Mouse (Mus musculus): ENCODE data around the gene Tfec. TPM values are rescaled to one million over a fixed set of nuclear protein-coding genes. Genes with fewer than 3 reads are reported as not detected.

Tfec gene
- 0.59 and 0.61 TPM in 2 replicates for polyA plus RNA-seq (2016; fragmentation: Nextera tagmentation; extraction: Ambion mirVana)

- no peak for ATAC-seq (ENCODE audit: insufficient number of reproducible peaks, insufficient read depth, low FRiP score, low TSS enrichment, low read depth)
- H3K27ac ChIP-seq, result no peak within 1 kb of the TSS
- no peaks in the 10 kb centered on the region for H3K9me3 ChIP-seq
- H3K4me2 ChIP-seq, result no peak within 1 kb of the TSS
- H3K4me3 ChIP-seq (replicated peaks), result no peak within 1 kb of the TSS
- H3K9ac ChIP-seq (replicated peaks), result no peak within 1 kb of the TSS
- no peaks in the 10 kb centered on the region for H3K27me3 ChIP-seq
- 73% methylated on average over 7 of the region's 7 CpGs for WGBS
- H3K4me1 ChIP-seq (replicated peaks), result no peaks in the 10 kb centered on the region; the same call in 1 of the 2 replicates
- H3K36me3 ChIP-seq, result no peaks in the 10 kb centered on the region
These were observed at the start of gene Tfec for GRCm38 (mm10) chr6:16898251-16898862. Gene Tfec (minus strand): TSS chr6:16898441.

GRCm38 (mm10) chr6:16947837-16948236 lies 49.6 kb upstream of the Tfec start:
- Histone ChIP-seq H3K4me3 (replicated peaks) (no peak overlapping the region), H3K9me3 (no peaks in the 10 kb centered on the region), H3K4me1 (replicated peaks) (peaks cover 4% of the 10 kb centered on the region; the same call in 1 of the 2 replicates), H3K27me3 (no peaks in the 10 kb centered on the region), H3K36me3 (no peaks in the 10 kb centered on the region), H3K9ac (replicated peaks) (no peak overlapping the region), H3K4me2 (no peak overlapping the region), H3K27ac (no peak overlapping the region)
- WGBS, result 16% methylated on average over 3 of the region's 3 CpGs
- peak; percentile 37; the same call in 1 of the 2 replicates for ATAC-seq (ENCODE audit: insufficient number of reproducible peaks, insufficient read depth, low FRiP score, low TSS enrichment, low read depth)

GRCm38 (mm10) chr6:16943513-16943912 lies 45.3 kb upstream of the Tfec start:
- Histone ChIP-seq H3K36me3 (no peaks in the 10 kb centered on the region), H3K9me3 (no peaks in the 10 kb centered on the region), H3K27ac (no peak overlapping the region), H3K4me3 (replicated peaks) (no peak overlapping the region), H3K4me1 (replicated peaks) (no peaks in the 10 kb centered on the region), H3K4me2 (no peak overlapping the region), H3K9ac (replicated peaks) (no peak overlapping the region), H3K27me3 (no peaks in the 10 kb centered on the region)
- 89% methylated on average over 3 of the region's 3 CpGs for WGBS
- ATAC-seq (ENCODE audit: insufficient number of reproducible peaks, insufficient read depth, low FRiP score, low TSS enrichment, low read depth), result no peak

- no peak for ATAC-seq (ENCODE audit: insufficient number of reproducible peaks, insufficient read depth, low FRiP score, low TSS enrichment, low read depth)
- Histone ChIP-seq H3K27ac (no peak overlapping the region), H3K4me3 (replicated peaks) (no peak overlapping the region), H3K9me3 (no peaks in the 10 kb centered on the region), H3K9ac (replicated peaks) (no peak overlapping the region), H3K4me1 (replicated peaks) (no peaks in the 10 kb centered on the region), H3K4me2 (no peak overlapping the region), H3K36me3 (no peaks in the 10 kb centered on the region), H3K27me3 (no peaks in the 10 kb centered on the region)
- 65% methylated on average over 4 of the region's 4 CpGs for WGBS
These were observed 44.2 kb upstream of the Tfec start for GRCm38 (mm10) chr6:16942433-16942832.

GRCm38 (mm10) chr6:16931059-16931458 lies 32.8 kb upstream of the Tfec start:
- H3K4me3 ChIP-seq (replicated peaks), result no peak overlapping the region
- ATAC-seq (ENCODE audit: insufficient number of reproducible peaks, insufficient read depth, low FRiP score, low TSS enrichment, low read depth), result no peak
- no peak overlapping the region for H3K27ac ChIP-seq
- 82% methylated on average over 6 of the region's 6 CpGs for WGBS
- H3K36me3 ChIP-seq, result no peaks in the 10 kb centered on the region
- no peaks in the 10 kb centered on the region for H3K4me1 ChIP-seq (replicated peaks)
- no peak overlapping the region for H3K9ac ChIP-seq (replicated peaks)
- no peak overlapping the region for H3K4me2 ChIP-seq
- no peaks in the 10 kb centered on the region for H3K27me3 ChIP-seq
- no peaks in the 10 kb centered on the region for H3K9me3 ChIP-seq

- no peaks in the 10 kb centered on the region for H3K9me3 ChIP-seq
- no peaks in the 10 kb centered on the region for H3K36me3 ChIP-seq
- no peak overlapping the region for H3K9ac ChIP-seq (replicated peaks)
- no peak for ATAC-seq (ENCODE audit: insufficient number of reproducible peaks, insufficient read depth, low FRiP score, low TSS enrichment, low read depth)
- no peak overlapping the region for H3K4me3 ChIP-seq (replicated peaks)
- H3K27me3 ChIP-seq, result no peaks in the 10 kb centered on the region
- no peak overlapping the region for H3K27ac ChIP-seq
- no peaks in the 10 kb centered on the region for H3K4me1 ChIP-seq (replicated peaks)
- WGBS, result 82% methylated on average over 2 of the region's 2 CpGs
- no peak overlapping the region for H3K4me2 ChIP-seq
These were observed 21.9 kb upstream of the Tfec start for GRCm38 (mm10) chr6:16920111-16920656.

- no peaks in the 10 kb centered on the region for H3K4me1 ChIP-seq (replicated peaks)
- no peak for ATAC-seq (ENCODE audit: insufficient number of reproducible peaks, insufficient read depth, low FRiP score, low TSS enrichment, low read depth)
- H3K4me2 ChIP-seq, result no peak overlapping the region
- no peak overlapping the region for H3K4me3 ChIP-seq (replicated peaks)
- no peak overlapping the region for H3K27ac ChIP-seq
- 84% methylated on average over 5 of the region's 5 CpGs for WGBS
- H3K9me3 ChIP-seq, result no peaks in the 10 kb centered on the region
- H3K36me3 ChIP-seq, result no peaks in the 10 kb centered on the region
- H3K9ac ChIP-seq (replicated peaks), result no peak overlapping the region
- H3K27me3 ChIP-seq, result no peaks in the 10 kb centered on the region
These were observed 6.4 kb downstream of the Tfec start for GRCm38 (mm10) chr6:16891819-16892218.

- no peak for ATAC-seq (ENCODE audit: insufficient number of reproducible peaks, insufficient read depth, low FRiP score, low TSS enrichment, low read depth)
- Histone ChIP-seq H3K4me3 (replicated peaks) (no peak overlapping the region), H3K27ac (no peak overlapping the region), H3K27me3 (no peaks in the 10 kb centered on the region), H3K9me3 (no peaks in the 10 kb centered on the region), H3K9ac (replicated peaks) (no peak overlapping the region), H3K4me2 (no peak overlapping the region), H3K4me1 (replicated peaks) (no peaks in the 10 kb centered on the region), H3K36me3 (no peaks in the 10 kb centered on the region)
- 71% methylated on average over 5 of the region's 5 CpGs for WGBS
These were observed 14.5 kb downstream of the Tfec start for GRCm38 (mm10) chr6:16883537-16884307.

- no peak for ATAC-seq (ENCODE audit: insufficient number of reproducible peaks, insufficient read depth, low FRiP score, low TSS enrichment, low read depth)
- 90% methylated on average over 2 of the region's 2 CpGs for WGBS
These were observed 24.2 kb downstream of the Tfec start for GRCm38 (mm10) chr6:16874021-16874542.

GRCm38 (mm10) chr6:16870067-16870466 lies 28.2 kb downstream of the Tfec start:
- Histone ChIP-seq H3K9ac (replicated peaks) (no peak overlapping the region), H3K36me3 (no peaks in the 10 kb centered on the region), H3K4me2 (no peak overlapping the region), H3K4me1 (replicated peaks) (0 out of 2 replicates have a peak, but pooled peaks cover 3% of the 10 kb centered on the region), H3K27me3 (no peaks in the 10 kb centered on the region), H3K27ac (no peak overlapping the region), H3K4me3 (replicated peaks) (no peak overlapping the region), H3K9me3 (no peaks in the 10 kb centered on the region)
- WGBS, result 72% methylated on average over 2 of the region's 2 CpGs
- ATAC-seq (ENCODE audit: insufficient number of reproducible peaks, insufficient read depth, low FRiP score, low TSS enrichment, low read depth), result no peak

More at GRCm38 (mm10) chr6:16874021-16874542, 24.2 kb downstream of the Tfec start:
- Histone ChIP-seq H3K27me3 (no peaks in the 10 kb centered on the region), H3K4me3 (replicated peaks) (no peak overlapping the region), H3K4me2 (no peak overlapping the region), H3K4me1 (replicated peaks) (no peaks in the 10 kb centered on the region), H3K9me3 (no peaks in the 10 kb centered on the region), H3K27ac (no peak overlapping the region), H3K36me3 (no peaks in the 10 kb centered on the region), H3K9ac (replicated peaks) (no peak overlapping the region)

- peak; percentile 60; the same call in 1 of the 2 replicates for ATAC-seq (ENCODE audit: insufficient number of reproducible peaks, insufficient read depth, low FRiP score, low TSS enrichment, low read depth)
- Histone ChIP-seq H3K9me3 (no peaks in the 10 kb centered on the region), H3K4me3 (replicated peaks) (no peak overlapping the region), H3K27ac (no peak overlapping the region), H3K4me1 (replicated peaks) (0 out of 2 replicates have a peak, but pooled peaks cover 3% of the 10 kb centered on the region), H3K9ac (replicated peaks) (no peak overlapping the region), H3K4me2 (no peak overlapping the region), H3K36me3 (no peaks in the 10 kb centered on the region), H3K27me3 (no peaks in the 10 kb centered on the region)
- 47% methylated on average over 2 of the region's 2 CpGs for WGBS
These were observed 29.9 kb downstream of the Tfec start for GRCm38 (mm10) chr6:16868314-16868713.
